Mouse (Mus musculus): Measurements from ENCODE around the gene Dnah1.

DNA sequence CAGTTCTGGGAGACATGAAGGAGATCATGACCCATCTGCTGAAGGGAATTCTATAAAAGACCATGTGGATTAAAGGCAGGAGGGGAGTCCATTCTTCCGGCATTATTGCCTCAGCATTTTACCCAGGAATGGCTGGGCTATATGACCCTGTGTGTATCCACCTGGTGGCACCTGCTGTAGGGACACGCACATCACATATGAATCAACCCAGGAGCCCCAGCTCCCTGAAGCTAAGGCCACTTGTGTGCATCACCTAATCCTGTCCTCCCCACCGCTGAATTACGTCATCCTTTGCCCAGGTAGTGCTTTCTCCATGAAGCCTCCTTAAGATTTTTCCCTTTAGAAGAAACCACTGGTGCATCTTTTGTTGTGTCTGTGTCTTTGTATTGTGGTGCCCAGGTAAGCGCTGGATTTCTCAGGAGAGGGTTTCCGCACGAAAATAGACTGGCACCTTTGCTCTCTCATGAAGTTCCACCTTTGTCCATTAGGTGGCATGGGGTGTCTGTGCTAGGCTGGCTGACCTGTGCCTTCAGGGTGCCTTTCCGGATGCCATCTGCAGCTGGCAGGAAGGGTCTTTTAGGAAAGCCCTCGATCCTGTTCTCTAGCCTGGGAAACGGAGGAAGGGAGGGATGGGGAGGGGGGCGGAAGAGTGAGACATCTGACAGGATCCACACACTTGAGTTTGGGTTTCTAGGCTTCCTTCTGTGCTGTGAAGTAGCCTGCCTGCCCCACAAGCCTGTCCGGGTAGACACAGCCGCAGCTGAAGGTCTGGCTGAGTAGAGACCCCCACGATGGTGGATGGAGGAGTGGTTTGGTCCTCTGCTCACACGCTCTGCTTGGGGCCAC, 108.3 kb downstream of the Dnah1 start:
- TF ChIP-seq MYOD1 (IDR thresholded peaks at IDR 0.05; ENCODE audit: control insufficient read depth, insufficient read length, low read depth) = no peak
- peak; percentile 47 for TF ChIP-seq CTCF (IDR thresholded peaks at IDR 0.05; ENCODE audit: control insufficient read depth, insufficient read depth, insufficient read length)
